Mouse (Mus musculus) spleen, adult 2 months (tissue): ENCODE data around the gene Pak6. TPM values are rescaled to one million over a fixed set of nuclear protein-coding genes. Genes with fewer than 3 reads are reported as not detected.

Experiments used
- DNase-seq, 2 experiments: peaks; one replicate each; pipeline versions ENCODE4 v3.0.0 to v3.0.0-alpha.2; 2012 to 2021; ENCODE audit warnings: low spot score in 2 of 2, low read depth in 1 of 2
- H3K27ac ChIP-seq: fragments of 200-500 bp; 2 replicates; pipeline ENCODE4 v1.5.1; 2012; ENCODE audit warnings: low read length, inconsistent platforms; ENCODE audit not compliant: insufficient read depth
- H3K27me3 ChIP-seq: fragments of 200-500 bp; 2 replicates; pipeline ENCODE4 v1.6.1; 2012; ENCODE audit warnings: mild to moderate bottlenecking, moderate library complexity, low read length, inconsistent platforms; ENCODE audit not compliant: control insufficient read depth, insufficient read depth
- H3K36me3 ChIP-seq: fragments of 200-500 bp; 2 replicates; pipeline ENCODE4 v1.6.1; 2012; ENCODE audit warnings: mild to moderate bottlenecking, low read length, inconsistent platforms; ENCODE audit not compliant: control insufficient read depth, insufficient read depth
- H3K4me1 ChIP-seq: fragments of 200-500 bp; 2 replicates; pipeline ENCODE4 v1.6.1; 2011; ENCODE audit warnings: inconsistent platforms; ENCODE audit not compliant: control insufficient read depth, insufficient read depth, insufficient read length
- H3K4me3 ChIP-seq: fragments of 200-500 bp; 2 replicates; pipeline ENCODE4 v1.5.1; 2011; ENCODE audit warnings: mild to moderate bottlenecking, inconsistent platforms; ENCODE audit not compliant: insufficient read depth, insufficient read length; ENCODE audit errors: extremely low read depth
- CTCF ChIP-seq: fragments of 200-500 bp; IDR thresholded peaks from 2 replicates; pipeline ENCODE4 v1.5.1; 2011; ENCODE audit warnings: mild to moderate bottlenecking, inconsistent platforms; ENCODE audit not compliant: insufficient read depth, insufficient read length, insufficient replicate concordance; ENCODE audit errors: extremely low read depth
- POLR2A ChIP-seq: fragments of 200-500 bp; IDR thresholded peaks from 2 replicates; pipeline ENCODE4 v1.6.1; 2011; ENCODE audit warnings: low read depth, low read length, inconsistent platforms
- WGBS: fragments of 180-500 bp; shearing (Covaris S2); methylation state at CpG from one replicate; pipeline ENCODE4 v1.1.7; 2018; 5-methylcytosine and 5-hydroxymethylcytosine counted together
- polyA plus RNA-seq: library from polyadenylated mRNA; depleted of rRNA; stranded (reverse); fragments of >200 nt; gene quantifications from 2 replicates; pipeline ENCODE4 v1.2.3, GENCODE M21; 2012

Gene Pak6
- polyA plus RNA-seq, 1 experiment, result 0.33 TPM

GRCm38 (mm10) chr2:118663804-118664766 lies 982 bp downstream of the Pak6 start:
- peak overlapping the region; percentile 39; the same call in 1 of the 2 replicates for H3K4me3 ChIP-seq
- H3K27ac ChIP-seq, result no peak overlapping the region
- H3K4me1 ChIP-seq, result peaks cover 11% of the 10 kb centered on the region
- WGBS, result 84% methylated on average over 19 of the region's 19 CpGs
- H3K36me3 ChIP-seq, result no peaks in the 10 kb centered on the region
- DNase-seq, result no peak
- H3K27me3 ChIP-seq, result 0 out of 2 replicates have a peak, but pooled peaks cover 3% of the 10 kb centered on the region
- TF ChIP-seq POLR2A (no peak), CTCF (no peak)

GRCm38 (mm10) chr2:118664975-118665516 lies 1.9 kb downstream of the Pak6 start:
- no peaks in the 10 kb centered on the region for H3K36me3 ChIP-seq
- no peak overlapping the region for H3K4me3 ChIP-seq
- H3K4me1 ChIP-seq, result peaks cover 8% of the 10 kb centered on the region
- no peak for DNase-seq
- 0 out of 2 replicates have a peak, but pooled peaks cover 3% of the 10 kb centered on the region for H3K27me3 ChIP-seq
- WGBS, result 85% methylated on average over 3 of the region's 3 CpGs
- no peak overlapping the region for H3K27ac ChIP-seq
- no peak for TF ChIP-seq CTCF
- no peak for TF ChIP-seq POLR2A

GRCm38 (mm10) chr2:118665616-118666015 lies 2.5 kb downstream of the Pak6 start:
- no peak for DNase-seq
- Histone ChIP-seq H3K36me3 (no peaks in the 10 kb centered on the region), H3K27me3 (0 out of 2 replicates have a peak, but pooled peaks cover 3% of the 10 kb centered on the region), H3K27ac (no peak overlapping the region), H3K4me3 (no peak overlapping the region), H3K4me1 (peaks cover 8% of the 10 kb centered on the region)
- TF ChIP-seq POLR2A, result no peak
- no peak for TF ChIP-seq CTCF
- WGBS, result 84% methylated on average over 4 of the region's 4 CpGs

- TF ChIP-seq CTCF, result no peak
- TF ChIP-seq POLR2A, result no peak
- 0 out of 2 replicates have a peak, but pooled peaks cover 3% of the 10 kb centered on the region for H3K27me3 ChIP-seq
- H3K27ac ChIP-seq, result no peak overlapping the region
- no peak for DNase-seq
- no peak overlapping the region for H3K4me3 ChIP-seq
- H3K4me1 ChIP-seq, result peaks cover 8% of the 10 kb centered on the region
- 84% methylated on average over 5 of the region's 5 CpGs for WGBS
- H3K36me3 ChIP-seq, result no peaks in the 10 kb centered on the region
Measured at GRCm38 (mm10) chr2:118667181-118667580, 4.1 kb downstream of the Pak6 start.

GRCm38 (mm10) chr2:118669245-118669644 lies 6.1 kb downstream of the Pak6 start:
- H3K27ac ChIP-seq, result no peak overlapping the region
- TF ChIP-seq POLR2A (no peak), CTCF (no peak)

GRCm38 (mm10) chr2:118669785-118670184 lies 6.7 kb downstream of the Pak6 start:
- no peak overlapping the region for H3K27ac ChIP-seq
- no peaks in the 10 kb centered on the region; the same call in 1 of the 2 replicates for H3K27me3 ChIP-seq
- no peak overlapping the region for H3K4me3 ChIP-seq
- no peaks in the 10 kb centered on the region for H3K4me1 ChIP-seq
- no peak for TF ChIP-seq CTCF
- TF ChIP-seq POLR2A, result no peak
- no peaks in the 10 kb centered on the region for H3K36me3 ChIP-seq
- DNase-seq, result no peak
- 85% methylated on average over 2 of the region's 2 CpGs for WGBS

More at GRCm38 (mm10) chr2:118669245-118669644, 6.1 kb downstream of the Pak6 start:
- Histone ChIP-seq H3K4me3 (no peak overlapping the region), H3K4me1 (no peaks in the 10 kb centered on the region), H3K36me3 (no peaks in the 10 kb centered on the region), H3K27me3 (no peaks in the 10 kb centered on the region; the same call in 1 of the 2 replicates)
- 82% methylated on average over 6 of the region's 6 CpGs for WGBS
- DNase-seq, result no peak

- no peak for DNase-seq
- no peak overlapping the region for H3K4me3 ChIP-seq
- H3K27me3 ChIP-seq, result peaks cover 2% of the 10 kb centered on the region
- H3K27ac ChIP-seq, result no peak overlapping the region
- TF ChIP-seq POLR2A (no peak), CTCF (no peak)
- WGBS, result 80% methylated on average over 1 of the region's 1 CpGs
- H3K36me3 ChIP-seq, result no peaks in the 10 kb centered on the region
- peaks cover 1% of the 10 kb centered on the region; the same call in 1 of the 2 replicates for H3K4me1 ChIP-seq
Measured at GRCm38 (mm10) chr2:118671728-118672127, 8.6 kb downstream of the Pak6 start.
